Mouse (Mus musculus) ES-Bruce4 (cell line): ENCODE data around the gene Mr1. TPM values are rescaled to one million over a fixed set of nuclear protein-coding genes. Genes with fewer than 3 reads are reported as not detected.

Experiments
- H3K27ac ChIP-seq: 2 replicates; pipeline ENCODE4 v1.5.1; 2012; ENCODE audit warnings: low read length, inconsistent platforms; ENCODE audit not compliant: insufficient read depth
- H3K27me3 ChIP-seq: 2 replicates; pipeline ENCODE4 v1.6.1; 2012; ENCODE audit warnings: mild to moderate bottlenecking, low read length, inconsistent platforms; ENCODE audit not compliant: control insufficient read depth, poor library complexity, insufficient read depth, severe bottlenecking
- H3K36me3 ChIP-seq: 2 replicates; pipeline ENCODE4 v1.6.1; 2012; ENCODE audit warnings: inconsistent platforms, mild to moderate bottlenecking, low read length, moderate library complexity; ENCODE audit not compliant: control insufficient read depth, poor library complexity, insufficient read depth, severe bottlenecking
- H3K4me1 ChIP-seq: one replicate; pipeline ENCODE4 v1.8.1; 2011; ENCODE audit warnings: low read length; ENCODE audit not compliant: control insufficient read depth, insufficient read depth
- H3K4me3 ChIP-seq: 2 replicates; pipeline ENCODE4 v1.5.1; 2011; ENCODE audit warnings: low read depth, mild to moderate bottlenecking, low read length
- H3K9ac ChIP-seq: 2 replicates; pipeline ENCODE4 v1.6.1; 2012; ENCODE audit warnings: low read depth, mild to moderate bottlenecking, inconsistent platforms; ENCODE audit not compliant: poor library complexity, severe bottlenecking
- H3K9me3 ChIP-seq: replicated peaks from 2 replicates; pipeline ENCODE4 v1.6.1; 2012; ENCODE audit warnings: mild to moderate bottlenecking, low read length, inconsistent platforms; ENCODE audit not compliant: control insufficient read depth, poor library complexity, insufficient read depth, severe bottlenecking
- CTCF ChIP-seq: IDR thresholded peaks from one replicate; pipeline ENCODE4 v1.8.1; 2011; ENCODE audit warnings: low read depth, low read length
- EP300 ChIP-seq: IDR thresholded peaks from 2 replicates; pipeline ENCODE4 v1.6.1; 2011; ENCODE audit warnings: low read depth, low read length; ENCODE audit not compliant: insufficient read depth
- POLR2A ChIP-seq: IDR thresholded peaks from one replicate; pipeline ENCODE4 v1.8.1; 2011; ENCODE audit warnings: low read length; ENCODE audit not compliant: insufficient read depth
- polyA plus RNA-seq: library from polyadenylated mRNA; stranded (reverse); fragments of >200 nt; gene quantifications from 2 replicates; pipeline ENCODE4 v1.2.4, GENCODE M21; 2011; ENCODE audit warnings: low read depth; ENCODE audit not compliant: missing spikeins, insufficient read depth, insufficient read length

Mr1 gene
- polyA plus RNA-seq, 1 experiment: 1.1 TPM

DNA sequence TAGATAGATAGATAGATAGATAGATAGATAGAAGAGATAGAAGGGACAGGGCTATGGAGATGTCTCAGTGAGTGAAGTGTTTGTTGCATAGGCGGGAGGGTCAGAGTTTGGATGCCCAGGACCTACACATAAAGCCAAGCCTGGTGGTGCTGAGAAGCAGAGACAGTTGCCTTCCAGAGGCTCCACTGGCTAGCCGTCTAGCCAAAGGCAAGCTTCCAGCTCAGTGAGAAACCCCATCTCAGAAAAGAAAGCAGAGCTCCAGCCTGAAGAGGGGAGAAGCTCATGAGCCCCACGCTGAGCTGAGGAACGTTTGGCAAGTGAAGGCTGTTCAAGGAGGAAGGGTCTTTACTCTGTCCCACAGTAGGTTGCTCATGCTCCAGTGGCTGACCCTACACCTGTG is 44.0 kb downstream of the Mr1 start:
- Histone ChIP-seq H3K4me1 (no peaks in the 10 kb centered on the region), H3K27ac (no peak overlapping the region), H3K27me3 (peaks cover 16% of the 10 kb centered on the region), H3K9ac (no peak overlapping the region), H3K9me3 (no peaks in the 10 kb centered on the region), H3K4me3 (no peak overlapping the region), H3K36me3 (no peaks in the 10 kb centered on the region)
- no peak for TF ChIP-seq EP300

DNA sequence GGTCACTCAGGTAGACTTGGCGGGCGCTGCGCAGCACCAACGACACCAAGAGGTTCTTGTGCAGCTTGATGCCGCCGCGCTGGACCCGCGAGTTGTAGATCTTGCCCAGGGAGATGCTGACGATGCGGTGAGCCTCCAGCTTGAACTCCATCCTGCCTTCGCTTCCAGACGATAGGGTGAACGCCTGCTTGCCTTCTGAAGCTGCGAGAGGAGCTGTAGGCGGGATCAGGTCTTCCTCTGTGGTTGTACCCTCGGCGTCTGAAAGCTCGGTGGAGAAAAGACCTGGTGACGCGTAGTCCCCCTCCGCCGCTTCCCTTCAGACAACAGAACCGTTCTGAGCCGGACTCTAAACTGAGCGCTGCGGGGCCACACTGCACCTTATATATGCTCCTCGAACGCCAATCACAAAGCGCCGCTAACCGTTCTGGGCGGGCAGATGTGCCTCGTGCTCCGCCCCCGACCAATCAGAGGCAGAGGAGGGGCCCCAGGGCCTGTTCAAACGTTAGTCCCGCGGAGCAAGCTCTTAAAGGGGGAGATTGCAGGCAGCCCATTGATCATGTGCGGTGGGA is 47.2 kb downstream of the Mr1 start, which contains the start of gene Ier5:
Gene Ier5, minus strand, starts transcription at position 357 of the 569 bp plus-strand sequence.
- Histone ChIP-seq H3K9ac (peak within 1 kb of the TSS; percentile 88), H3K27me3 (peaks cover 14% of the 10 kb centered on the region), H3K27ac (no peak within 1 kb of the TSS), H3K9me3 (no peaks in the 10 kb centered on the region), H3K36me3 (no peaks in the 10 kb centered on the region), H3K4me1 (no peaks in the 10 kb centered on the region), H3K4me3 (peak within 1 kb of the TSS; percentile 79)
- peak; percentile 89 for TF ChIP-seq POLR2A
- TF ChIP-seq CTCF: no peak
- 0 out of 2 replicates have a peak, but pooled peaks have one; percentile 21 for TF ChIP-seq EP300

DNA sequence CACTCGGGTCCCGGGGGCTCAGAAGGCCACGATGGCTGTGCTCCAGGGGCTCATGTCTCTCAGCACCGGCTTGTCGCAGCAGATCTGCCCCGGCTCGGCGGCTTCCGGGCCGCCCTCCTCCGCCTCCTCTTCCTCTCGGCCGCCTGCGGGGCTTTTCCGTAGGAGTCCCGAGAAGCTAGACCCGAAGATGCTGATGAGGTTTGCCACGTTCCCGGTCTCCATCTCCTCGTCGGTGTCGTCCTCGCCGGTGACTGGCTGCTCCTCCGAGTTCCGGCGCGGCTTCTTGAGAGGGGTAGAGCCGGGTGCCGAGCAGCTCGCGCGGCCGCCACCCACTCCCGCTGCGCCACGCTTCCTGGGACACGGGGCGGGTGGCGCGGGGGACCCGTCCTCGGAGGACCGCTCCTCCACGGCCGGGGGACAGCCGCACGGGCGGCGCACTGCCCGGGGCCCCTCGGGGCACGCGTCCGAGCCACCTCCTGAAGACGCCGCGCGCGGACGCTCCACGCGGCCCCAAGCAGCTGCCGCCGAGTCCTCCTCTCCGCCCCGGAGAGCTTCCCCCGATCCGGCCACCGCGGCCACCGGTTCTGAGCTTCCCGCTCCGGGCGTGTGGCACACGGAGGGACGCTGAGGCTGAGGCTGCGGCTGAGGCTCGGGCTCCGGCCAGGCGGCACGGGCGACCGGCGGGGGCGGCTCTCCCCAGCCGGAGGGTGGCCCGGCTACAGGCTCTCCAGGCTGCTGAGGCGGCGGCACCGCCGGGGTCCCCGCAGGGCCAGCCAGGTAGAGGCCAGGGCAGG is 47.9 kb downstream of the Mr1 start:
- H3K27me3 ChIP-seq: peaks cover 14% of the 10 kb centered on the region
- peak overlapping the region; percentile 88 for H3K9ac ChIP-seq
- no peaks in the 10 kb centered on the region for H3K9me3 ChIP-seq
- TF ChIP-seq EP300 (no peak), POLR2A (no peak), CTCF (no peak)
- H3K4me1 ChIP-seq: no peaks in the 10 kb centered on the region
- H3K27ac ChIP-seq: no peak overlapping the region
- H3K4me3 ChIP-seq: peak overlapping the region; percentile 79
- H3K36me3 ChIP-seq: no peaks in the 10 kb centered on the region

DNA sequence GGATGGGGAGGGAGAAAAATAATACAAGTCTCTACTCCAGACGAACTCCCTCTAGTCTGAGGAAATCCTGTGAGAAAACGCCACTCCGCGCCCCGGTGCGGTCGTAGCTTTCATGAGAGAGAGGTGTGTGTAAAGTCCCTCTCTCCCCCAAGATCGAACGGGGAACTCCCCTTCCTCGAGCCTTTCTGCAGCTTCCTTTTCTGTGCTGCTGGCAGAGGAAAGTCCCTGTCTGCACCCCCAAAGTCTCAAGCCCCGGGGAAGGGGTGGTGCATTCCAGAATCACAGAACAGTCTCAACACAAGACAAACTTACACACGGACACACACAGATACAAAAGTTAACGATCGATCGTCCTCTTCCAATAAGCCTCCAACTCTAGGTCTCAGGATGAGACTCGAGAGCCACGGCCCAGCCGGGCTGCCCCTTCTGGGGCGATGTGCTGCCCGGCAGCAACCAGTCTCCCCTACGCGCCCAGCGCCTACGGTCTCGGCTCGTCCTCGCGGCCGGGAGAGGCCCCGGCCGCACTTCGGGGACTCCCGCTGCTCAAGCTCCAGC is 48.6 kb downstream of the Mr1 start:
- TF ChIP-seq CTCF: no peak
- no peak for TF ChIP-seq EP300
- no peak for TF ChIP-seq POLR2A
- no peak overlapping the region for H3K27ac ChIP-seq
- no peaks in the 10 kb centered on the region for H3K36me3 ChIP-seq
- H3K9ac ChIP-seq: peak overlapping the region; percentile 88
- H3K27me3 ChIP-seq: peaks cover 14% of the 10 kb centered on the region
- H3K4me3 ChIP-seq: peak overlapping the region; percentile 79
- peaks cover 1% of the 10 kb centered on the region for H3K4me1 ChIP-seq
- H3K9me3 ChIP-seq: no peaks in the 10 kb centered on the region

DNA sequence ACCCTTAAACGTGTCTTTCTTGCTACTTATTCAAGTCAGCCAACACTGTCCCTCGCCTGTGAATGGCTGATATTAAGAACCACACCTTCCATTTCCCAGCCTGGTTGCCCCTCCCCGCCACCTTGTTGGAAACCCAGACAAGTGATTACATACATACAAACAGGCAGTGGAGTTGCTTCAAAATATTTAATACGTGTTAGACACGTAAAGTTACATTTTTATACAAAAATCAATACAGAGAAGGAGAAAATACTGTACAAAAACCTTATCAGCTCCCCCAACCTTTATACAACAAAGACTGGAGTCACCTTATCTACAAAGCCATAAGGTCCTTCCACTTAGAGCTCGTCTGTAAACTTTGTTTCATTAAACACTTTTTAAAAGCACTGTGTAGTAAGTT is 49.3 kb downstream of the Mr1 start:
- H3K36me3 ChIP-seq: no peaks in the 10 kb centered on the region
- no peak for TF ChIP-seq EP300
- no peak for TF ChIP-seq CTCF
- TF ChIP-seq POLR2A: no peak
- no peak overlapping the region for H3K4me3 ChIP-seq
- no peak overlapping the region for H3K9ac ChIP-seq
- H3K27me3 ChIP-seq: peaks cover 14% of the 10 kb centered on the region
- no peaks in the 10 kb centered on the region for H3K9me3 ChIP-seq
- peaks cover 1% of the 10 kb centered on the region for H3K4me1 ChIP-seq
- H3K27ac ChIP-seq: no peak overlapping the region
